Comparison of ENCODE assay signal across 9 mouse cellular contexts in genomic region chr7:135792918-135793317, GRCm38 (mm10).
DNase-seq lines count a peak whose midpoint lies in the region; ATAC-seq and TF ChIP-seq lines count a peak whose summit lies in the region.
"Had no signal": no experiment of that assay in that cellular context is flagged by ENCODE, and none has a peak within 500 bp of the region (broad histone marks: within the 10 kb centered on the region; RNA-seq: fewer than 3 reads in every experiment).

No protein-coding gene starts in this region.

- no peak overlapping the region for H3K4me2 ChIP-seq in midbrain, postnatal 0 days (ENCODE audit: low read depth, low read length, poor library complexity, severe bottlenecking)
- H3K4me2 ChIP-seq in midbrain, embryonic 14.5 days (ENCODE audit: low read length) = no peak overlapping the region
- H3K4me2 ChIP-seq in liver, embryonic 12.5 days = no peak overlapping the region
- H3K4me2 ChIP-seq in midbrain, embryonic 16.5 days (ENCODE audit: low read length) = no peak overlapping the region

- peak; percentile 54 to 67 for DNase-seq in cerebellum, postnatal 10 days
- DNase-seq in cerebellum, adult 11-12 months = no peak
- DNase-seq in midbrain, postnatal 0 days (ENCODE audit: low spot score) = peak; percentile 28
- DNase-seq in midbrain, embryonic 14.5 days = no peak
- DNase-seq in embryo, embryonic 11.5 days (ENCODE audit: low read depth, low spot score) = peak; percentile 30
- DNase-seq in spleen, adult 12 weeks (ENCODE audit: low spot score) = peak; percentile 66

- peak; percentile 75 for TF ChIP-seq CTCF in midbrain, postnatal 0 days (IDR thresholded peaks at IDR 0.05)

- no peak overlapping the region for H3K27ac ChIP-seq in midbrain, postnatal 0 days (ENCODE audit: low read depth, low read length)
- H3K27ac ChIP-seq in midbrain, embryonic 14.5 days (replicated peaks; ENCODE audit: low read depth, low read length) = no peak overlapping the region
- no peak overlapping the region for H3K27ac ChIP-seq in liver, embryonic 12.5 days
- H3K27ac ChIP-seq in midbrain, embryonic 16.5 days (ENCODE audit: low read length) = no peak overlapping the region

- no peaks in the 10 kb centered on the region for H3K9me3 ChIP-seq in midbrain, postnatal 0 days (ENCODE audit: low read length)
- no peaks in the 10 kb centered on the region for H3K9me3 ChIP-seq in midbrain, embryonic 14.5 days (ENCODE audit: control insufficient read depth, low read length)
- no peaks in the 10 kb centered on the region for H3K9me3 ChIP-seq in liver, embryonic 12.5 days (replicated peaks)
- no peaks in the 10 kb centered on the region for H3K9me3 ChIP-seq in midbrain, embryonic 16.5 days (replicated peaks; ENCODE audit: control insufficient read depth, low read length, poor library complexity, severe bottlenecking)

- no peak overlapping the region for H3K9ac ChIP-seq in midbrain, postnatal 0 days (replicated peaks; ENCODE audit: low read length, poor library complexity, severe bottlenecking)
- no peak overlapping the region for H3K9ac ChIP-seq in midbrain, embryonic 14.5 days (replicated peaks; ENCODE audit: low read length)
- H3K9ac ChIP-seq in liver, embryonic 12.5 days = no peak overlapping the region
- no peak overlapping the region for H3K9ac ChIP-seq in midbrain, embryonic 16.5 days (ENCODE audit: low read depth, low read length)

- ATAC-seq in midbrain, postnatal 0 days (ENCODE audit: low FRiP score) = no peak
- no peak for ATAC-seq in midbrain, embryonic 14.5 days (ENCODE audit: low FRiP score, low TSS enrichment)
- ATAC-seq in liver, embryonic 12.5 days = peak; percentile 86
- ATAC-seq in midbrain, embryonic 16.5 days = no peak

- H3K27me3 ChIP-seq in midbrain, postnatal 0 days (ENCODE audit: insufficient read depth, low read length) = no peaks in the 10 kb centered on the region
- no peaks in the 10 kb centered on the region for H3K27me3 ChIP-seq in midbrain, embryonic 14.5 days (ENCODE audit: control insufficient read depth, insufficient read depth, low read length)
- peaks cover 38% of the 10 kb centered on the region for H3K27me3 ChIP-seq in liver, embryonic 12.5 days (replicated peaks)
- H3K27me3 ChIP-seq in midbrain, embryonic 16.5 days (ENCODE audit: control insufficient read depth, insufficient read depth, low read depth, low read length) = no peaks in the 10 kb centered on the region

- H3K4me3 ChIP-seq in midbrain, postnatal 0 days (ENCODE audit: low read depth, low read length) = no peak overlapping the region
- H3K4me3 ChIP-seq in midbrain, embryonic 14.5 days (replicated peaks; ENCODE audit: low read depth, low read length) = no peak overlapping the region
- no peak overlapping the region for H3K4me3 ChIP-seq in liver, embryonic 12.5 days
- H3K4me3 ChIP-seq in midbrain, embryonic 16.5 days (ENCODE audit: low read depth, low read length) = no peak overlapping the region
- H3K4me3 ChIP-seq: myocyte had no signal

- no peaks in the 10 kb centered on the region for H3K4me1 ChIP-seq in midbrain, postnatal 0 days (ENCODE audit: insufficient read depth, low read length)
- H3K4me1 ChIP-seq in midbrain, embryonic 14.5 days (ENCODE audit: control insufficient read depth, insufficient read depth, low read length) = peaks cover 14% of the 10 kb centered on the region
- peaks cover 21% of the 10 kb centered on the region for H3K4me1 ChIP-seq in liver, embryonic 12.5 days
- peaks cover 7% of the 10 kb centered on the region for H3K4me1 ChIP-seq in midbrain, embryonic 16.5 days (ENCODE audit: control insufficient read depth, insufficient read depth, low read length)

- WGBS in midbrain, postnatal 0 days = 43% methylated on average over 8 of the region's 8 CpGs
- 37% methylated on average over 8 of the region's 8 CpGs for WGBS in midbrain, embryonic 14.5 days
- 23% methylated on average over 8 of the region's 8 CpGs for WGBS in liver, embryonic 12.5 days (ENCODE audit: insufficient replicate concordance)
- WGBS in midbrain, embryonic 16.5 days = 40% methylated on average over 8 of the region's 8 CpGs

- no peaks in the 10 kb centered on the region for H3K36me3 ChIP-seq in midbrain, postnatal 0 days (ENCODE audit: insufficient read depth, low read length)
- no peaks in the 10 kb centered on the region for H3K36me3 ChIP-seq in midbrain, embryonic 14.5 days (ENCODE audit: control insufficient read depth, insufficient read depth, low read length)
- no peaks in the 10 kb centered on the region for H3K36me3 ChIP-seq in liver, embryonic 12.5 days
- no peaks in the 10 kb centered on the region for H3K36me3 ChIP-seq in midbrain, embryonic 16.5 days (ENCODE audit: control insufficient read depth, insufficient read depth, low read length)

Comparison
In these comparisons a context has a peak if more than half of its experiments do, and no peak if none do; other contexts are left out.
1. DNase-seq: peak in cerebellum, postnatal 10 days (2 of 2), midbrain, postnatal 0 days (single experiment), embryo, embryonic 11.5 days (single experiment) and spleen, adult 12 weeks (single experiment); none in cerebellum, adult 11-12 months (single experiment) and midbrain, embryonic 14.5 days (single experiment).